Mouse (Mus musculus): ENCODE data around the gene C530008M17Rik. TPM values are rescaled to one million over a fixed set of nuclear protein-coding genes. Genes with fewer than 3 reads are reported as not detected.
A peak's percentile ranks its signal among the peaks of the same experiment; 100 is the strongest.
"Not testable (repeated sequence)": the region's sequence is repeated elsewhere in the genome, so short reads cannot be mapped to it uniquely, and the experiment has no call there.

C530008M17Rik gene
- total RNA-seq, 1 experiment from 2014 or later, result not detected

GRCm38 (mm10) chr5:76855829-76856600 lies 199.7 kb downstream of the C530008M17Rik start:
- no peak for ATAC-seq (replicated peaks; ENCODE audit: insufficient number of reproducible peaks, low FRiP score, low TSS enrichment, poor library complexity, severe bottlenecking)

GRCm38 (mm10) chr5:76857103-76858015 lies 201.0 kb downstream of the C530008M17Rik start:
- ATAC-seq (replicated peaks; ENCODE audit: insufficient number of reproducible peaks, low FRiP score, low TSS enrichment, poor library complexity, severe bottlenecking), result no peak

GRCm38 (mm10) chr5:76858444-76858843 lies 202.1 kb downstream of the C530008M17Rik start:
- ATAC-seq (replicated peaks; ENCODE audit: insufficient number of reproducible peaks, low FRiP score, low TSS enrichment, poor library complexity, severe bottlenecking), result no peak

- ATAC-seq (replicated peaks; ENCODE audit: insufficient number of reproducible peaks, low FRiP score, low TSS enrichment, poor library complexity, severe bottlenecking), result no peak
Measured at GRCm38 (mm10) chr5:76866819-76867218, 210.5 kb downstream of the C530008M17Rik start.

GRCm38 (mm10) chr5:76868693-76869286 lies 212.5 kb downstream of the C530008M17Rik start:
- 0 out of 2 replicates have a peak, but pooled peaks have one; percentile 17 for ATAC-seq (replicated peaks; ENCODE audit: insufficient number of reproducible peaks, low FRiP score, low TSS enrichment, poor library complexity, severe bottlenecking)

- ATAC-seq (replicated peaks; ENCODE audit: insufficient number of reproducible peaks, low FRiP score, low TSS enrichment, poor library complexity, severe bottlenecking), result no peak
Measured at GRCm38 (mm10) chr5:76869553-76869952, 213.2 kb downstream of the C530008M17Rik start.

- ATAC-seq (replicated peaks; ENCODE audit: insufficient number of reproducible peaks, low FRiP score, low TSS enrichment, poor library complexity, severe bottlenecking), result no peak
Measured at GRCm38 (mm10) chr5:76876106-76876758, 219.9 kb downstream of the C530008M17Rik start.

GRCm38 (mm10) chr5:76884107-76884506 lies 227.8 kb downstream of the C530008M17Rik start:
- no peak for ATAC-seq (replicated peaks; ENCODE audit: insufficient number of reproducible peaks, low FRiP score, low TSS enrichment, poor library complexity, severe bottlenecking)

GRCm38 (mm10) chr5:76887011-76887410 lies 230.7 kb downstream of the C530008M17Rik start:
- no peak for ATAC-seq (replicated peaks; ENCODE audit: insufficient number of reproducible peaks, low FRiP score, low TSS enrichment, poor library complexity, severe bottlenecking)

GRCm38 (mm10) chr5:76892608-76893007 lies 236.3 kb downstream of the C530008M17Rik start:
- ATAC-seq (replicated peaks; ENCODE audit: insufficient number of reproducible peaks, low FRiP score, low TSS enrichment, poor library complexity, severe bottlenecking), result no peak

- no peak for ATAC-seq (replicated peaks; ENCODE audit: insufficient number of reproducible peaks, low FRiP score, low TSS enrichment, poor library complexity, severe bottlenecking)
Measured at GRCm38 (mm10) chr5:76893084-76893483, 236.8 kb downstream of the C530008M17Rik start.

GRCm38 (mm10) chr5:76902131-76902530 lies 245.8 kb downstream of the C530008M17Rik start:
- no peak for ATAC-seq (replicated peaks; ENCODE audit: insufficient number of reproducible peaks, low FRiP score, low TSS enrichment, poor library complexity, severe bottlenecking)

GRCm38 (mm10) chr5:76904713-76905404 lies 248.5 kb downstream of the C530008M17Rik start:
- no peak for ATAC-seq (replicated peaks; ENCODE audit: insufficient number of reproducible peaks, low FRiP score, low TSS enrichment, poor library complexity, severe bottlenecking)

- peak; percentile 92 for ATAC-seq (replicated peaks; ENCODE audit: insufficient number of reproducible peaks, low FRiP score, low TSS enrichment, poor library complexity, severe bottlenecking)
Measured at GRCm38 (mm10) chr5:76905405-76906154, 249.3 kb downstream of the C530008M17Rik start, which contains the start of gene Aasdh. TSS of gene Aasdh (minus strand) at chr5:76905514.

GRCm38 (mm10) chr5:76906155-76906499 lies 249.8 kb downstream of the C530008M17Rik start:
- no peak for ATAC-seq (replicated peaks; ENCODE audit: insufficient number of reproducible peaks, low FRiP score, low TSS enrichment, poor library complexity, severe bottlenecking)

GRCm38 (mm10) chr5:76910807-76911206 lies 254.5 kb downstream of the C530008M17Rik start:
- no peak for ATAC-seq (replicated peaks; ENCODE audit: insufficient number of reproducible peaks, low FRiP score, low TSS enrichment, poor library complexity, severe bottlenecking)

GRCm38 (mm10) chr5:76912522-76912921 lies 256.2 kb downstream of the C530008M17Rik start:
- ATAC-seq (replicated peaks; ENCODE audit: insufficient number of reproducible peaks, low FRiP score, low TSS enrichment, poor library complexity, severe bottlenecking), result not testable (repeated sequence)

Data from monocyte, adult 5-6 weeks (primary cell).